Mouse (Mus musculus): ENCODE measurements around the gene Sema4g. TPM values are rescaled to one million over a fixed set of nuclear protein-coding genes. Genes with fewer than 3 reads are reported as not detected.

Gene Sema4g
- polyA plus RNA-seq, 1 experiment from 2014 or later: 5.9 TPM

DNA sequence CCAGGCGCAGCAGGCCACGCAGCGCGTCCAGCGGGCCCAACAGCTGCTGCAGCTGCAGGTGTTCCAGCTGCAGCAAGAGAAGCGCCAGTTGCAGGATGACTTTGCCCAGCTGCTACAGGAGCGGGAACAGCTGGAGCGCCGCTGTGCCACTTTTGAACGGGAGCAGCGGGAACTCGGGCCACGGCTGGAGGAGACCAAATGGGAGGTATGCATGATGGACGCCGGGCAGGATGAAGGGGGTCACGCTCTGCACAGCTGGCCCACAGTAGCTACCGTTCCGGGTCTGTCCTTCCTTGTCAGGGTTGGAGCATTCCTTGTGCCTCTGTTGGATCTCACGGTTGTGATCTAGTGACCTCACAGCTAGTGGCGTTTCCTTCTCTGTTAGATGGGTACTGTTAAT, 35.9 kb downstream of the Sema4g start:
- Histone ChIP-seq H3K27ac (replicated peaks; ENCODE audit: low read depth, low read length) (no peak overlapping the region), H3K4me3 (ENCODE audit: low read depth, low read length) (no peak overlapping the region), H3K9ac (ENCODE audit: low read length) (no peak overlapping the region), H3K9me3 (ENCODE audit: control insufficient read depth, low read length) (no peaks in the 10 kb centered on the region), H3K4me2 (ENCODE audit: low read depth, severe bottlenecking) (no peak overlapping the region), H3K27me3 (ENCODE audit: control insufficient read depth, insufficient read depth, low read length) (no peaks in the 10 kb centered on the region), H3K36me3 (ENCODE audit: control insufficient read depth, insufficient read depth, low read length) (peaks cover 31% of the 10 kb centered on the region), H3K4me1 (ENCODE audit: control insufficient read depth, insufficient read depth, low read length) (peaks cover 8% of the 10 kb centered on the region; the same call in 1 of the 2 replicates)
- 90% methylated on average over 20 of the region's 20 CpGs for WGBS
- DNase-seq (ENCODE audit: low spot score): no peak
- no peak for ATAC-seq (ENCODE audit: insufficient number of reproducible peaks, low FRiP score, low TSS enrichment, low read depth)

DNA sequence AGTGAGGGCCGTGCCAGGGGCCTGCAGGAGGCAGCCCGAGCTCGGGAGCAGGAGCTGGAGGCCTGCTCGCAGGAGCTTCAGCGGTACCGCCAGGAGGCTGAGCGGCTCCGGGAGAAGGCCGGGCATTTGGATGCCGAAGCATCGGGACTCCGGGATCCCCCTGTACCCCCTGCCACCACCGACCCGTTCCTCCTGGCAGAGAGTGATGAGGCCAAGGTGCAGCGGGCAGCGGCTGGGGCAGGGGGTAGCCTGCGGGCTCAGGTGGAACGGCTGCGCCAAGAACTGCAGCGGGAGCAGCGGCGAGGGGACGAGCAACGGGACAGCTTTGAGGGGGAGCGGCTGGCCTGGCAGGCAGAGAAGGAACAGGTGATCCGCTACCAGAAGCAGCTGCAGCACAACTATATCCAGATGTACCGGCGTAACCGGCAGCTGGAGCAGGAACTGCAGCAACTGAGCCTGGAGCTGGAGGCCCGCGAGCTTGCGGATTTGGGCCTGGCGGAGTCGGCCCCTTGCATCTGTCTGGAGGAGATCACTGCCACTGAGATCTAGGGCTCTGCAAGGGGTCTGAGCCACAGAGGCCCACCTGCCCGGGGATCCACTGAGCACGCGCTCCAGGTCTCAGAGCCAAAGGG, 37.2 kb downstream of the Sema4g start:
- no peak for ATAC-seq (ENCODE audit: insufficient number of reproducible peaks, low FRiP score, low TSS enrichment, low read depth)
- peaks cover 31% of the 10 kb centered on the region for H3K36me3 ChIP-seq (ENCODE audit: control insufficient read depth, insufficient read depth, low read length)
- DNase-seq (ENCODE audit: low spot score): peak; percentile 55
- H3K4me3 ChIP-seq (ENCODE audit: low read depth, low read length): no peak overlapping the region
- no peak overlapping the region for H3K4me2 ChIP-seq (ENCODE audit: low read depth, severe bottlenecking)
- H3K27ac ChIP-seq (replicated peaks; ENCODE audit: low read depth, low read length): no peak overlapping the region
- 82% methylated on average over 37 of the region's 37 CpGs for whole genome bisulfite sequencing
- H3K9me3 ChIP-seq (ENCODE audit: control insufficient read depth, low read length): no peaks in the 10 kb centered on the region
- no peaks in the 10 kb centered on the region for H3K27me3 ChIP-seq (ENCODE audit: control insufficient read depth, insufficient read depth, low read length)
- no peak overlapping the region; the same call in 1 of the 2 replicates for H3K9ac ChIP-seq (ENCODE audit: low read length)
- H3K4me1 ChIP-seq (ENCODE audit: control insufficient read depth, insufficient read depth, low read length): 0 out of 2 replicates have a peak, but pooled peaks cover 3% of the 10 kb centered on the region

DNA sequence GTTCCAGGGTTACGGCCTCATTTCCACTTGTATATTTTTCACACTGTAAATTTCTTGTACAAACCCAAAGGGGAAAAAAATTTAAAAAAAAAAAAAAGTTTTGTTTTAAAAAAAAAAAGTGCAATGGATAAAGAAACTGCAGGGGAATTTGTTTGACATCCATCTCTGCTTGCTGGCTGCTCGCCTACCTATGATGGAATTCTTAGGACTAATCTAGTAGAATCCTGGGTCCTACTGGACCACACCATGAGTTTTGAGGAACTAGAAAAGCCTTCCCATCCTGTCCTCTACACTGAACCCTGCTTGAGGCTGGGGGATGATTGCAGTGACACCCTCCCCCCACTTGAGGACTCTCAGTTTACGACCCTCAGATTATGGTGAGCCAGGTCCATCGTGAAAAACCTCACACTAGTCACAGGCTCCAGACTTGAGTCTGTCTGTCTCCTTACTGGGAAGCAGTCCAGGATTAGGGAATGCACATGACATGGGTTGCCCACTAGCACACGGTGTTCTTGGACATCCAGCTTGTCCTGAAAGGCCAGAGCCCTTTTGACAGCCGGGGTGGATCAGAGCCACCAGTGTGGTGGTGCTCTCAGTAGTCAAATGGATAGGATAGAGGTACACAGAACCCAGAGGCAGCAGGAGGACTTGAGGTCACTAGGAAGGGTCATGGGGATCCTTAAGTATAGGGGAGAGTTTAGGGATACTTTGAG, 38.2 kb downstream of the Sema4g start:
- no peak for DNase-seq (ENCODE audit: low spot score)
- no peak overlapping the region for H3K9ac ChIP-seq (ENCODE audit: low read length)
- H3K4me1 ChIP-seq (ENCODE audit: control insufficient read depth, insufficient read depth, low read length): 0 out of 2 replicates have a peak, but pooled peaks cover 3% of the 10 kb centered on the region
- H3K9me3 ChIP-seq (ENCODE audit: control insufficient read depth, low read length): no peaks in the 10 kb centered on the region
- no peak overlapping the region for H3K27ac ChIP-seq (replicated peaks; ENCODE audit: low read depth, low read length)
- H3K36me3 ChIP-seq (ENCODE audit: control insufficient read depth, insufficient read depth, low read length): peaks cover 31% of the 10 kb centered on the region
- ATAC-seq (ENCODE audit: insufficient number of reproducible peaks, low FRiP score, low TSS enrichment, low read depth): no peak
- H3K27me3 ChIP-seq (ENCODE audit: control insufficient read depth, insufficient read depth, low read length): no peaks in the 10 kb centered on the region
- 78% methylated on average over 6 of the region's 6 CpGs for WGBS
- H3K4me2 ChIP-seq (ENCODE audit: low read depth, severe bottlenecking): no peak overlapping the region
- H3K4me3 ChIP-seq (ENCODE audit: low read depth, low read length): no peak overlapping the region

DNA sequence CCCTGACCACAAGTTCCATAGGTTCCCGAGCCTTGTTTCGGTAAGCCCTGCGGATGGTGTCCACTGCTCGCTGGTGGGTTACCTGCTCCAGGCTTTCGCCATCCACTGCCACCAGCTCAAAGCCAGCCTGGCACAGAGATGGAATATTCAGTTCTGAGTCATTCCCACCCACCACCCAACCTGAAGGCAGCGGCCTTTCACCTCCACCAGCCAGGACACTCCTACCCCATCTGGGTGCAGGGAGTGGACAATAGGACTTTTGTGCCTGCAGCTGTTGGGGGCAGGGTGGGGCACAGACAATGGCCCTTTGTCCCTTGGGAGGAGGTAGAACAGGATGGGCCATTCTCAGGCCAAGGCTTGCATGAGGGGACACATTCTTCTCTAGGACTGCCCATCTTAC, 38.9 kb downstream of the Sema4g start:
- DNase-seq (ENCODE audit: low spot score) (no peak), ATAC-seq (ENCODE audit: insufficient number of reproducible peaks, low FRiP score, low TSS enrichment, low read depth) (no peak)
- Histone ChIP-seq H3K4me3 (ENCODE audit: low read depth, low read length) (no peak overlapping the region), H3K4me2 (ENCODE audit: low read depth, severe bottlenecking) (no peak overlapping the region), H3K9me3 (ENCODE audit: control insufficient read depth, low read length) (no peaks in the 10 kb centered on the region), H3K36me3 (ENCODE audit: control insufficient read depth, insufficient read depth, low read length) (peaks cover 28% of the 10 kb centered on the region), H3K27ac (replicated peaks; ENCODE audit: low read depth, low read length) (no peak overlapping the region), H3K4me1 (ENCODE audit: control insufficient read depth, insufficient read depth, low read length) (0 out of 2 replicates have a peak, but pooled peaks cover 3% of the 10 kb centered on the region), H3K9ac (ENCODE audit: low read length) (no peak overlapping the region), H3K27me3 (ENCODE audit: control insufficient read depth, insufficient read depth, low read length) (no peaks in the 10 kb centered on the region)
- 94% methylated on average over 6 of the region's 6 CpGs for WGBS

DNA sequence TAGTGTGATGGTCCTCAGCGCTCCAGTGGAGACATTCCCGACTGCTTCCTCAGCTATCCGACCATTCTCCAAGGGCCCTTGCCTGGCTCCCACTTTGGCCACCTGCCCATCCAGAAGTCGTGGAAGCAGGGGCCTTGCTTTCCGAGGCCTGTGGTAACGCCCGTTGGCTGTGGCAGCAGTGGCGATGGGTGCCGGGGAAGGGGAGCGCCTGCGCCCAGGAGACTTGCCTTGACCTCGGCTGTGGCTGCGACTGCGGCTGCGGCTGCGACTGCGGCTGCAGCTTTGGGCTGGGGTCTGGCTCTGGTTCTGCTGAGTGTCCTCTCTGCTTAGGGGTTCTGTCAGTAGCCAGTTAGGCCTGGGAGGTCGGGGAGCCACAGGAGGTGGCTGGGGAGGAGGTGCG, 39.8 kb downstream of the Sema4g start:
- DNase-seq (ENCODE audit: low spot score): no peak
- H3K36me3 ChIP-seq (ENCODE audit: control insufficient read depth, insufficient read depth, low read length): peaks cover 23% of the 10 kb centered on the region

DNA sequence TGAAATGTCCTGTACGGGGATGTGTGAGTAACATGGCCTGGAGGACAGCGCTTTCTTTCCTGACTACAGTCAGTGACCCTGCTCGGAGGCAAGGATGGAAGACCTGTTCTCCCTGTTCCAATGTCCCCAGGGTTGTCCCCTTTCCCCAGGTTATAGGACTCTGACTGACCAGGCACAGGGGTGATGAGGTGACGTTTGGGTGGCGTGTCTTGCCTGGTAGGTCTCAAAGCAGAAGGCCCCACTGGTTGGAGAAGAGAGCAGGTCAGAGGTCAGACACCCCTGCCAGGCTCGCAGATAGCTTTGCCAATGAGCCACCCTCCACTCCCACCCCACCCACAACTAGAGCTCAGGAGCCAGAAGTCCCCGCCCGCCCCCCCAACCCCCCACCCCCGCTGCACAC, 40.7 kb downstream of the Sema4g start:
- Histone ChIP-seq H3K4me2 (ENCODE audit: low read depth, severe bottlenecking) (no peak overlapping the region), H3K36me3 (ENCODE audit: control insufficient read depth, insufficient read depth, low read length) (peaks cover 17% of the 10 kb centered on the region), H3K27ac (replicated peaks; ENCODE audit: low read depth, low read length) (no peak overlapping the region), H3K27me3 (ENCODE audit: control insufficient read depth, insufficient read depth, low read length) (no peaks in the 10 kb centered on the region), H3K4me3 (ENCODE audit: low read depth, low read length) (no peak overlapping the region), H3K4me1 (ENCODE audit: control insufficient read depth, insufficient read depth, low read length) (0 out of 2 replicates have a peak, but pooled peaks cover 3% of the 10 kb centered on the region), H3K9me3 (ENCODE audit: control insufficient read depth, low read length) (no peaks in the 10 kb centered on the region), H3K9ac (ENCODE audit: low read length) (no peak overlapping the region)
- WGBS: 56% methylated on average over 9 of the region's 9 CpGs
- no peak for DNase-seq (ENCODE audit: low spot score)
- no peak for ATAC-seq (ENCODE audit: insufficient number of reproducible peaks, low FRiP score, low TSS enrichment, low read depth)

More for the DNA sequence above, 39.8 kb downstream of the Sema4g start:
- Histone ChIP-seq H3K9ac (ENCODE audit: low read length) (no peak overlapping the region), H3K4me2 (ENCODE audit: low read depth, severe bottlenecking) (no peak overlapping the region), H3K27me3 (ENCODE audit: control insufficient read depth, insufficient read depth, low read length) (no peaks in the 10 kb centered on the region), H3K27ac (replicated peaks; ENCODE audit: low read depth, low read length) (no peak overlapping the region), H3K9me3 (ENCODE audit: control insufficient read depth, low read length) (no peaks in the 10 kb centered on the region), H3K4me1 (ENCODE audit: control insufficient read depth, insufficient read depth, low read length) (0 out of 2 replicates have a peak, but pooled peaks cover 3% of the 10 kb centered on the region), H3K4me3 (ENCODE audit: low read depth, low read length) (no peak overlapping the region)
- WGBS: 59% methylated on average over 19 of the region's 19 CpGs
- ATAC-seq (ENCODE audit: insufficient number of reproducible peaks, low FRiP score, low TSS enrichment, low read depth): no peak

DNA sequence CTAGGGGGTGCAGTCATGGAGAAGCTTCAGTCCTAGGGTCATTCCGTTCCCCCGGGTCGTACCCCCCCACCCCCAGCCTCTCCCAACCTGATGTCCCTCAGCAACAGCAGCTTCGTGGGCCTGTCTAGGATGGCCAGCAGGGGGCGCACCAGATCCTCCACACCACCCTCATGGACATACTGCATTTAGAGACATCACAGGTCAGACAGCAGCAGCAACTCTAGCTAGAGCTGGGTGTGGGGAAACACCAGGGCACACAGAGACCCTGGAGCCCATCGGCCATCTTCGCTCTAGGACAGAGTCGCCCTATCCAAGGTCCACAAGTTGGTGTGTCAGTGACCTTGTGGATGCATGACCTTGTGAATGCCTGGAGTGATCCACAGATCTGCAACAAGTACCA, 41.2 kb downstream of the Sema4g start:
- DNase-seq (ENCODE audit: low spot score): peak; percentile 78
- no peak overlapping the region for H3K4me2 ChIP-seq (ENCODE audit: low read depth, severe bottlenecking)
- H3K4me1 ChIP-seq (ENCODE audit: control insufficient read depth, insufficient read depth, low read length): 0 out of 2 replicates have a peak, but pooled peaks cover 3% of the 10 kb centered on the region
- no peaks in the 10 kb centered on the region for H3K9me3 ChIP-seq (ENCODE audit: control insufficient read depth, low read length)
- H3K9ac ChIP-seq (ENCODE audit: low read length): no peak overlapping the region
- WGBS: 26% methylated on average over 8 of the region's 8 CpGs
- no peak overlapping the region for H3K27ac ChIP-seq (replicated peaks; ENCODE audit: low read depth, low read length)
- peaks cover 15% of the 10 kb centered on the region for H3K36me3 ChIP-seq (ENCODE audit: control insufficient read depth, insufficient read depth, low read length)
- H3K27me3 ChIP-seq (ENCODE audit: control insufficient read depth, insufficient read depth, low read length): no peaks in the 10 kb centered on the region
- no peak overlapping the region for H3K4me3 ChIP-seq (ENCODE audit: low read depth, low read length)
- ATAC-seq (ENCODE audit: insufficient number of reproducible peaks, low FRiP score, low TSS enrichment, low read depth): no peak

DNA sequence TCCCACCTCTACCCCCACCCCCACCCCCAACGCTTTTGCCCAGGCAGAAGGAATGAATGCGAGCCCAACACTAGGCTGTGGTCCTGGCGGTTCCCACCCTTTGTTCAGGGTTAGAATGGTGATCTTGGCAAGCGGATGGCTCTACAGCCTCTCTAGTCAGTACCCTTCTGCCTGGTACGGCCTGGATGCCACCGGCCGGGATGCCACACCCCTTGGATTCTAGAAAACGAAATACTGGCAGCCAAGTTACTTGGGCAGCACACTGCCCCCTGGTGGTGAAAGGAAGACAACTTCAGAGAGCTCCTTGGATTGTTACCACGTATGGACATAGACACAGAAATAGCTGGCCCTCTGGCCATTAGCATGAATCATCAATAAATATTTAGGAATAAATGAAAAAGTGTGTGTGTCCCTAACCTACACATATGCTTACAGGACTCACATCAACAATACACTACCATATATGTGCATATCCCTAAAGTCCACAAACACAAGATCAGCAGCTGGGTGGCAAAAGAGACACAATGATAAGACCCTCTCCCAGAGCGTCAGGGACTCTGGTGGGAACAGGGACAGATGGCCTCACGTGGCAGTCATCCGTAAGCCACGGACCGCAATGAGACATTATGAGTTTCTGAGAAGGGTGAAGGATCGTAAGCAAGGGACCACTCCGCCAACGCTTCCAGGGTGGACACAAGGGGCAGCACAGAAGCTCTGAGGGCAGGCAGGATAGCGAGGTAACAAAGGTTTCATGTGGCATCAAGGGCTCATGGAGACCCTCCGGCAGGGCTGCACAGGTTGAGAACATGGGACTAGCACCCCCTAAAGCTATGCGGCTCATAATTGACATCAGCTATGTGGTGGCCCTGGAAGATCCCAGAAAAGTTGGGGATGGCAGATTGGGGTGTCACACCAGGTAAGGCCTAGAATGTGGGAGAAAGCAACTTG, 42.1 kb downstream of the Sema4g start:
- peak overlapping the region; percentile 34 for H3K4me2 ChIP-seq (ENCODE audit: low read depth, severe bottlenecking)
- H3K4me3 ChIP-seq (ENCODE audit: low read depth, low read length): no peak overlapping the region
- H3K4me1 ChIP-seq (ENCODE audit: control insufficient read depth, insufficient read depth, low read length): 0 out of 2 replicates have a peak, but pooled peaks cover 3% of the 10 kb centered on the region
- no peak overlapping the region for H3K9ac ChIP-seq (ENCODE audit: low read length)
- H3K27ac ChIP-seq (replicated peaks; ENCODE audit: low read depth, low read length): no peak overlapping the region
- 44% methylated on average over 20 of the region's 20 CpGs for WGBS
- no peaks in the 10 kb centered on the region for H3K9me3 ChIP-seq (ENCODE audit: control insufficient read depth, low read length)
- DNase-seq (ENCODE audit: low spot score) (peak; percentile 79), ATAC-seq (ENCODE audit: insufficient number of reproducible peaks, low FRiP score, low TSS enrichment, low read depth) (no peak)
- H3K36me3 ChIP-seq (ENCODE audit: control insufficient read depth, insufficient read depth, low read length): peaks cover 7% of the 10 kb centered on the region
- no peaks in the 10 kb centered on the region for H3K27me3 ChIP-seq (ENCODE audit: control insufficient read depth, insufficient read depth, low read length)

Measured in limb, embryonic 11.5 days (tissue).